Mouse (Mus musculus): Measurements from ENCODE around the gene Banp. TPM values are rescaled to one million over a fixed set of nuclear protein-coding genes. Genes with fewer than 3 reads are reported as not detected.

The Banp gene
- total RNA-seq, 2 experiments from 2014 or later, result 9.8 to 11.9 TPM

- DNase-seq, result no peak
- intact Hi-C loops (cut with DNase I), result no loop called here
These were observed 99.7 kb downstream of the Banp start for GRCm38 (mm10) chr8:122049266-122049665.

DNA sequence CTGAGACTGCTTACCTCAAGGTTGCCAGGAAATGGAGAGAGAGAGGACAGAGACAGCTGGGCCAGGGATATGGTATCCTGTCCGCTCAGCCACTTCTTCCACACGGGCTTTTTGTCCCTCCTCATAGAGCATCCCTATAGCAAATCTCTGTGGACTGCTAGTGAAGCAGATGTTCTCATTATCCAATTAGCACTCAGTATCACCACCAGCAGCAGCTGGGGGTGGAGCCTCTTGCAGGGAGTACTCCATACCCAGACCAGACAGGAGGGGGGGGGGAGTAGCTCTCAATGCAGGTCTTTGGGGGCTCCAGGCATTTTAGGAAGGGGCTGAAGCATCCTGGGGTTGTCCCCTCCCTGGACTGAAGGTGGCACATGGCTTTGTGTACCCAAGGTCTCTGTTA is 100.4 kb downstream of the Banp start:
- no peak for DNase-seq
- intact Hi-C loops (cut with DNase I), result no loop called here

GRCm38 (mm10) chr8:122050620-122051019 is 101.1 kb downstream of the Banp start:
- intact Hi-C loops (cut with DNase I), result no loop called here
- DNase-seq, result peak; percentile 45 to 62

- intact Hi-C loops (cut with DNase I), result no loop called here
These were observed 105.8 kb downstream of the Banp start for GRCm38 (mm10) chr8:122055321-122055720.

DNA sequence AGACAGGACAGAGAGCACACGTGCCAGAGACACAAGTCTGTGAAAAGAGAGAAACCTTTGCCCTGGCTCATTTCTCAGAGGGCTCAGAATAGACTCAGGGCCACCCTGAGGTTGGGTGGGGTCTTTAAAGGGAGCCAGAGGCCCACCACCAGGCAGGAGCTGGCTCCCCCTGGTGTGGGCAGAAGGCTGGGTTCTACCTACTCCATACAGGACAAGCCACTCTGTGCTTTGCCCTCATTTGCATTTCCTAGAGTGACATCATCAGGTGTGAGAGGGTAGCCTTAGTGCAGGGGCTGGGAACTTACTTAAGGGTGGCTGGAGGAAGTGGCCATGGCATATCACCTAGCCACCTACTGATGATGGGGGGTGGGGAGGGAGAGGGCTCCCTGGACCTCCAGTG is 106.6 kb downstream of the Banp start:
- intact Hi-C loops (cut with DNase I), result no loop called here
- DNase-seq, result no peak

More at GRCm38 (mm10) chr8:122055321-122055720, 105.8 kb downstream of the Banp start:
- DNase-seq, result no peak

DNA sequence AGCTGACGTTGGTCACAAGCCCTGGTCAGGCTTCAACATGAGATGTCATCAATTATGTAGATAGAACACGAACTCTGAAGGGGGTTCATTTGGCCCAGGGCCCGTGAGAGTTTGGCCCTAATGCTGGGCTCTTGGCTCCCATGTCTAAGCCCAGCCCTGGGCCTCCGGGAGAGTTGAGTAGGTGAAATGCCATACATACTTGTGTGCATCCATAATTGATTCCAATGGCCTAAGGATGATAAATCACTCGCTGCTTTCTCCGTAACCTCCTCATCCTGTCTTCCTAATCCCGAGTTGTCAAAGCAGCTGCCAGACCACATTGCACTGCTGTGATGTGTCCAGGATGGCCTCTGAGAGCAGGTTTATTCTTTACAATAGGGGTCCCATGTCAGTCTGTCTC is 107.3 kb downstream of the Banp start:
- intact Hi-C loops (cut with DNase I), result no loop called here
- DNase-seq, result no peak

DNA sequence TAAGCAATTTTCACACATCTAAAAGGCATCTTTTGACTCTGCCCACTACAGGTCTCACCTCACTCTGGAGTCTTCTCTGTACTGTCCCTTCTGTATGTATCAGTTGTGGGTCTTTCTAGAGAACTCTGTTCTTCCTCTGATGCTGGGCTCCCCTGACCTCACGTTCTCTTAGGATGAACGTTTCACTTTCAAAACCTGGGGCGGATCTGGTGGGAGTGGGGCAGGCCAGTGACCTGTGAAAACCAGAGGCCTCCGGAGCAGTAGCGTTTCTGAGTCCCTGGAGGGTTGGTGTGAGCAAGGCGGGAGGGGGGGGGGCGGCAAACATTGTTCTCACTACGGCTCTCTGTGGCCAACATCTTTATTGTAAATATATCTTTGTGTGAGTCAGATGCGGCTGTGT is 109.0 kb downstream of the Banp start:
- intact Hi-C loops (cut with DNase I), result no loop called here
- DNase-seq, result no peak

GRCm38 (mm10) chr8:122058951-122059350 is 109.4 kb downstream of the Banp start:
- DNase-seq, result no peak
- intact Hi-C loops (cut with DNase I), result no loop called here

DNA sequence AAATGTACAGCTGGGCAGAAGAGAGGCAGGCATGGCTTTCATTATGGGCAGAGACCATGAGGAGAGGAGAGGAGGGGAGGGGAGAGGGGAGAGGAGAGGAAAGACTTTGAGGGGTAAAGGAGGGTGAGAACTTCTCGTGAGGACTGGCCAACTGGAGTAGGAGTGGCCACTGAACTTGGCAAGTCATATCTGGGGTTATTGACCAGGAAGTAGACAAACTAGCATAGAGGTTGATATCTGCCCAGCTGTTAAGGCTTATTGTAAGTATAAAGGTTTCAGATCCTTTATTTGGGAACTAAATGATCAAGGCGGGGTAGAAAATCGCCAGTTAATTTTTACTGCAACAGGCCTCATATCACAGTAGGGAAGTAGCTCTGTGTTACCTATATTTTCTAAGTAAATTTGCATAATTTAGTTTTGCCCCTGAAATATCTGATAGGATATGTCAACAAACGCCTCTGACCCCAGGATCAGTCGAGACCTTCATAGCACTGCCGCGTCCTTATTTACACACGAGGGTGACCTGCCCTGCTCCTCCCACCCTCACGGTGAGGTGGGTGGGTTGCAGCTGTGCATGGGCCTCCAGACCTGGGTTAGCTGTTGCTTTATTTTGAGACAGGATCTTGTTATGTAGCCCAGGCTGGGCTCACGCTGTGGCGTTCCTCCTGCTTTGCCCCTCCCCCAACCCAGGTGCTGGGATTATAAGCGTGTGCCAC is 113.1 kb downstream of the Banp start:
- intact Hi-C loops (cut with DNase I), result no loop called here
- no peak for DNase-seq

GRCm38 (mm10) chr8:122064353-122064752 is 114.8 kb downstream of the Banp start:
- intact Hi-C loops (cut with DNase I), result no loop called here
- DNase-seq, result peak; percentile 37 to 60

DNA sequence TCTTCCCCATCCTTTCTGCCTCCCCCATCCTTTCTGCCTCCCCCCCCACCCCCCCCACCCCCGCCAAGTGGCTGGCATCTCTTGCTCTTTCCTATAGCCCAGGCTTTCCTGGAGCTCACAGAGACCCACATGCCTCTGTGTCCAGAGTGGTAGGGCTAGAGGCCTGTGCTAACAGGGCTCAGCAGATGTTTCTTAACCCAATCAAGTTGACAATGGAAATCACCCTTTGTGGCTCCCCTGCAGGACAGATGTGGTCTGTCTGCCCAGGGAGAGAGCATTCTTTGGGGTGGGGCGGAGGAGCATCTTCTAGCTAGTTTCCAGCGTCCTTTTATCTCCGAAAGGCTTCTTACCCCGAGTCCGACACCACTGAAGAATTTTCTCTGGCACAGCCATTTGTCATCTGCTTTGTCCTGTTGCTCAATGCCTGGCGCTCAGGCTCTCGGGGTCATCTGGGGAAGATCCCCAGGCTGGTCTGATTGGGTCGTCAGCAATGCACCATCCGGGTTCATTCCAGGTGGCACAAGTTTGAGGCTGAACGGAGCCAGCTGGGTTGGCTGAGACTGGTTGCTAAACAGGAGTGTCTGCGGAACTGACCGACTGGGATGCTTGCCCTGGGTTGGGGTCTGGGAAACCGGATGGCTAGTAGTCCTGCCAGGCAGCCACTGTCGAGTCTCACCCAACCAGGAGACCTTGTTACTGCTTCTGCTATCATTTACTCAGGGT is 118.4 kb downstream of the Banp start:
- intact Hi-C loops (cut with DNase I), result no loop called here
- no peak for DNase-seq

GRCm38 (mm10) chr8:122068609-122069008 is 119.1 kb downstream of the Banp start:
- no peak for DNase-seq
- intact Hi-C loops (cut with DNase I), result no loop called here

DNA sequence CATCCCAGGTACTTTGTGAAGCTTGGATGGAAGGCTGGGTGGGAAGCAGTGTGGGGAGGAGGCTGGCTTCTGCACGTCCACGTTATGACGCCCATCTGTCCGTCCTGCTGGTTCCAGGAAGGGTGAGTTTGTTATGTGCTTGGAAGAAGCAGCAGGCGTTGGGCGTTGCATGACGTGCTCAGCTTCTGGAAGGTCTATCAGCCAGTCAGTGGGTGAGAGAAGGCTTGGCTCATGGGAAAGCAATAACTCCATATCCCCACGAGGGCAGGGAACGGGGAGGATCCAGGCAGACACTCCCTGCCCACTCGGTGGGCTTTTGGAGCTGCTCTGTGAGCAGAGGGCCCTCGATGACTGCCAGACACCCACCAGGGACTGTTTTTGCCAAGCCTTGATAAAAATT is 119.7 kb downstream of the Banp start:
- intact Hi-C loops (cut with DNase I), result no loop called here
- no peak for DNase-seq

DNA sequence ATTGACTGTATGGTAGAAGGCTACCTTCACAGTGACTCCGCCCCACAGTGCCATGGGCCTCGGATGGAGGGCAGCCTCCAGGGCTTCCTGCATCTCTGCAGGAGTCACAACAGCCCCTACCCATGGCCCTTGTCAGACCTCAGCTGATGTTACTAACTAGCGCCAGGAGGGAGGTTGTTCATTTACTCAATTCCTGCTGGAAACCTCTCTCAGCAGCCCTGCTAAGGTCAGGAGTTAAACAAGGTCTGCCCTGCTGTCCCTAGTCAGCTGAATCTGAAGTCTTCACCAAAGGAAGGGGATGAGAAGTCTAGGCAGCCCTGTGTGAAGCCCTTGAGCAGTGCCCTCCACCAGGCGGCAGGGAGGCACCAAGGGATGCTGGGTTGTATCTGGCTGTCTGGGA is 121.6 kb downstream of the Banp start:
- intact Hi-C loops (cut with DNase I), result no loop called here
- DNase-seq, result no peak

DNA sequence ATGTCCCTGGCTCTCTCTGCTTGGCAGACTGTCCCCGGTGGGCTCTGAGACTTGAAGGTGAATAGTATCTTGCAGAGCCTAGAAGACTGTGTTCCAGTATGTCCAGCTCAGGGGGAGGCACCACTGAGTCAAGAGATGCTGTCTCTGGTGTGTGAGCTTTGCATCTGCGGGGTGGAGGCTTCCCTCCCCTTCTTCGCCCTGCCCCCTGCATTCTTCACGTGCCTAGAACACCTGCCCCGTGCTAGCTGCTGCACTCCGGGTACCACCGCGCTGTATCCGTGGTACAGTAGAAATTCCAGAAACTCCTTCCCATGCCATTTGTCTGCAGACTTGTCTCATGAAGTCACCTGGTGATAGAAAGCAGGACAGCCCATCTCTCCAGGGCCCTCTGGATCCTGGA is 124.4 kb downstream of the Banp start:
- no peak for DNase-seq
- intact Hi-C loops (cut with DNase I), result no loop called here

GRCm38 (mm10) chr8:122074442-122074841 is 124.9 kb downstream of the Banp start:
- DNase-seq, result no peak
- intact Hi-C loops (cut with DNase I), result no loop called here

GRCm38 (mm10) chr8:122074977-122075376 is 125.4 kb downstream of the Banp start:
- intact Hi-C loops (cut with DNase I), result no loop called here
- no peak for DNase-seq

- intact Hi-C loops (cut with DNase I), result no loop called here
These were observed 126.8 kb downstream of the Banp start for GRCm38 (mm10) chr8:122076183-122076842.

DNA sequence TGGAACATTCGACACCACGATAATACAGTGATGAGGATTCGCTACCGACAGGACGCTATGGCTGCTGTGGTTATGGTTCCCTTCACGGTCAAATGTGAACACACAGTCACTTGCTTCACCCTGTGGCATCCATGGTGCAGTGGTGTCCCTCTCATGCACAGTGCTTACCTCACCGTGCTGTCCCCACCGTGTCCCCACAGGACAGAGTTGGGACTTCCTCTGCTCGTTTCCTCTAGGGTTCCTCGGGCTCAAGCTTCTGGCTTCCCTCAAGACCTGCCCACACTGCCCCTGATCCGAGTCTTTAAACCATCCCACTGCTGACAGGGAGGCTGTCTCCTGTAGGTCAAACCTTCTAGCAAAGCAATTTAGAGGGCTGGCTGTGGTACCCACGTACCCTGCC is 128.8 kb downstream of the Banp start:
- intact Hi-C loops (cut with DNase I), result no loop called here

More at GRCm38 (mm10) chr8:122076183-122076842, 126.8 kb downstream of the Banp start:
- no peak for DNase-seq

More for the DNA sequence above, 128.8 kb downstream of the Banp start:
- DNase-seq, result no peak
